Mouse (Mus musculus) liver, embryonic 11.5 days (tissue): Measurements from ENCODE around the gene Izumo1. TPM values are rescaled to one million over a fixed set of nuclear protein-coding genes. Genes with fewer than 3 reads are reported as not detected.

Experiments
- ATAC-seq: fragments of 200-750 bp; cut with Nextera tagmentation; replicated peaks from 2 replicates; pipeline ENCODE4 v1.8.0; 2017; ENCODE audit warnings: moderate number of reproducible peaks, mild to moderate bottlenecking, moderate TSS enrichment, moderate library complexity; ENCODE audit not compliant: low FRiP score
- DNase-seq: peaks from one replicate; pipeline ENCODE4 v3.0.0-alpha.2; 2017; ENCODE audit warnings: low spot score
- H3K27ac ChIP-seq: fragments of 300-500 bp; sonication (generic); 2 replicates; pipeline ENCODE4 v1.5.1; 2014; ENCODE audit warnings: mild to moderate bottlenecking, low read depth, low read length, control low read depth
- H3K27me3 ChIP-seq: fragments of 300-500 bp; sonication (generic); replicated peaks from 2 replicates; pipeline ENCODE4 v1.6.1; 2014; ENCODE audit warnings: low read length, mixed read lengths; ENCODE audit not compliant: control insufficient read depth, insufficient read depth
- H3K36me3 ChIP-seq: fragments of 300-500 bp; sonication (generic); 2 replicates; pipeline ENCODE4 v1.6.1; 2014; ENCODE audit warnings: mild to moderate bottlenecking, low read length, moderate library complexity, mixed read lengths; ENCODE audit not compliant: control insufficient read depth, insufficient read depth
- H3K4me1 ChIP-seq: fragments of 300-500 bp; sonication (generic); replicated peaks from 2 replicates; pipeline ENCODE4 v1.6.1; 2014; ENCODE audit warnings: low read length, mixed read lengths; ENCODE audit not compliant: control insufficient read depth, insufficient read depth
- H3K4me2 ChIP-seq: fragments of 300-500 bp; sonication (generic); 2 replicates; pipeline ENCODE4 v1.6.1; 2014; ENCODE audit warnings: mild to moderate bottlenecking, control low read depth, moderate library complexity
- H3K4me3 ChIP-seq: fragments of 300-500 bp; sonication (generic); 2 replicates; pipeline ENCODE4 v1.5.1; 2014; ENCODE audit warnings: low read depth, low read length, control low read depth
- H3K9ac ChIP-seq: fragments of 300-500 bp; sonication (generic); 2 replicates; pipeline ENCODE4 v1.6.1; 2014; ENCODE audit warnings: low read depth, low read length, control low read depth
- H3K9me3 ChIP-seq: fragments of 300-500 bp; sonication (generic); 2 replicates; pipeline ENCODE4 v1.6.1; 2016; ENCODE audit warnings: low read length, inconsistent platforms, mixed read lengths; ENCODE audit not compliant: control insufficient read depth
- WGBS: fragments of 180-500 bp; shearing (Covaris S2); extraction: QIAGEN DNeasy Blood & Tissue Kit; methylation state at CpG from one replicate; pipeline ENCODE4 v1.1.7; 2014; 5-methylcytosine and 5-hydroxymethylcytosine counted together
- polyA plus RNA-seq: library from polyadenylated mRNA; unstranded; fragments of >200 nt; fragmentation: Nextera tagmentation; extraction: Ambion mirVana; gene quantifications from 2 replicates; pipeline ENCODE4 v1.2.1, GENCODE M21; 2014

Izumo1 gene
- polyA plus RNA-seq, 1 experiment from 2014 or later: 0.22 TPM

GRCm38 (mm10) chr7:45637710-45638109 is 16.1 kb downstream of the Izumo1 start:
- peaks cover 4% of the 10 kb centered on the region; the same call in 1 of the 2 replicates for H3K4me1 ChIP-seq
- 88% methylated on average over 6 of the region's 6 CpGs for WGBS
- H3K27ac ChIP-seq: no peak overlapping the region
- no peak overlapping the region for H3K9ac ChIP-seq
- no peak for DNase-seq
- H3K4me3 ChIP-seq: no peak overlapping the region
- H3K27me3 ChIP-seq: no peaks in the 10 kb centered on the region; the same call in 1 of the 2 replicates
- no peak for ATAC-seq
- H3K36me3 ChIP-seq: peaks cover 6% of the 10 kb centered on the region; the same call in 1 of the 2 replicates
- no peaks in the 10 kb centered on the region for H3K9me3 ChIP-seq
- no peak overlapping the region for H3K4me2 ChIP-seq

- DNase-seq: peak; percentile 71
- no peaks in the 10 kb centered on the region; the same call in 1 of the 2 replicates for H3K27me3 ChIP-seq
- 0 out of 2 replicates have a peak overlapping the region, but pooled peaks have one; percentile 12 for H3K4me3 ChIP-seq
- peaks cover 6% of the 10 kb centered on the region; the same call in 1 of the 2 replicates for H3K36me3 ChIP-seq
- H3K4me2 ChIP-seq: peak overlapping the region; percentile 46
- H3K4me1 ChIP-seq: peaks cover 11% of the 10 kb centered on the region; the same call in 1 of the 2 replicates
- ATAC-seq: peak; percentile 71
- H3K9me3 ChIP-seq: no peaks in the 10 kb centered on the region
- H3K9ac ChIP-seq: no peak overlapping the region
- 48% methylated on average over 29 of the region's 29 CpGs for WGBS
- H3K27ac ChIP-seq: no peak overlapping the region
Observed at GRCm38 (mm10) chr7:45638623-45639401, 17.2 kb downstream of the Izumo1 start.

- H3K27me3 ChIP-seq: peaks cover 4% of the 10 kb centered on the region; the same call in 1 of the 2 replicates
- ATAC-seq: no peak
- H3K9ac ChIP-seq: no peak within 1 kb of the TSS
- H3K4me2 ChIP-seq: 0 out of 2 replicates have a peak within 1 kb of the TSS, but pooled peaks have one; percentile 12
- 48% methylated on average over 19 of the region's 19 CpGs for WGBS
- H3K36me3 ChIP-seq: peaks cover 6% of the 10 kb centered on the region; the same call in 1 of the 2 replicates
- no peaks in the 10 kb centered on the region for H3K9me3 ChIP-seq
- no peak for DNase-seq
- peaks cover 14% of the 10 kb centered on the region; the same call in 1 of the 2 replicates for H3K4me1 ChIP-seq
- no peak within 1 kb of the TSS for H3K4me3 ChIP-seq
- H3K27ac ChIP-seq: no peak within 1 kb of the TSS
Observed at GRCm38 (mm10) chr7:45639561-45640027, 18.0 kb downstream of the Izumo1 start, which contains the start of gene Mamstr. Gene Mamstr, plus strand, starts transcription at chr7:45639977.

GRCm38 (mm10) chr7:45640191-45640957 is 18.8 kb downstream of the Izumo1 start:
- Histone ChIP-seq H3K4me1 (peaks cover 14% of the 10 kb centered on the region; the same call in 1 of the 2 replicates), H3K4me2 (no peak overlapping the region), H3K27me3 (peaks cover 4% of the 10 kb centered on the region; the same call in 1 of the 2 replicates), H3K9ac (no peak overlapping the region), H3K4me3 (no peak overlapping the region), H3K27ac (no peak overlapping the region), H3K36me3 (peaks cover 6% of the 10 kb centered on the region; the same call in 1 of the 2 replicates), H3K9me3 (no peaks in the 10 kb centered on the region)
- DNase-seq: no peak
- no peak for ATAC-seq
- 77% methylated on average over 19 of the region's 19 CpGs for WGBS

- peaks cover 14% of the 10 kb centered on the region; the same call in 1 of the 2 replicates for H3K4me1 ChIP-seq
- H3K27ac ChIP-seq: no peak overlapping the region
- H3K36me3 ChIP-seq: peaks cover 3% of the 10 kb centered on the region; the same call in 1 of the 2 replicates
- ATAC-seq (no peak), DNase-seq (no peak)
- H3K9ac ChIP-seq: no peak overlapping the region
- no peaks in the 10 kb centered on the region for H3K9me3 ChIP-seq
- no peak overlapping the region for H3K4me3 ChIP-seq
- peak overlapping the region; percentile 5; the same call in 1 of the 2 replicates for H3K4me2 ChIP-seq
- WGBS: 64% methylated on average over 17 of the region's 17 CpGs
- peaks cover 4% of the 10 kb centered on the region; the same call in 1 of the 2 replicates for H3K27me3 ChIP-seq
Observed at GRCm38 (mm10) chr7:45641391-45642040, 19.9 kb downstream of the Izumo1 start.

GRCm38 (mm10) chr7:45642083-45642482 is 20.5 kb downstream of the Izumo1 start:
- Histone ChIP-seq H3K4me2 (no peak overlapping the region; the same call in 1 of the 2 replicates), H3K9ac (no peak overlapping the region), H3K27me3 (peaks cover 4% of the 10 kb centered on the region; the same call in 1 of the 2 replicates)

GRCm38 (mm10) chr7:45642503-45643255 is 21.1 kb downstream of the Izumo1 start:
- no peak for DNase-seq
- H3K27ac ChIP-seq: peak overlapping the region; percentile 53; the same call in 1 of the 2 replicates
- H3K4me1 ChIP-seq: peaks cover 14% of the 10 kb centered on the region; the same call in 1 of the 2 replicates
- no peaks in the 10 kb centered on the region for H3K36me3 ChIP-seq
- no peak for ATAC-seq
- peaks cover 4% of the 10 kb centered on the region; the same call in 1 of the 2 replicates for H3K27me3 ChIP-seq
- H3K9me3 ChIP-seq: no peaks in the 10 kb centered on the region
- H3K4me3 ChIP-seq: peak overlapping the region; percentile 52
- 49% methylated on average over 16 of the region's 16 CpGs for WGBS
- peak overlapping the region; percentile 64 for H3K9ac ChIP-seq
- H3K4me2 ChIP-seq: peak overlapping the region; percentile 84

More at GRCm38 (mm10) chr7:45642083-45642482, 20.5 kb downstream of the Izumo1 start:
- ATAC-seq: no peak
- Histone ChIP-seq H3K36me3 (no peaks in the 10 kb centered on the region), H3K9me3 (no peaks in the 10 kb centered on the region), H3K4me3 (no peak overlapping the region), H3K27ac (no peak overlapping the region), H3K4me1 (peaks cover 14% of the 10 kb centered on the region; the same call in 1 of the 2 replicates)
- no peak for DNase-seq
- WGBS: 75% methylated on average over 5 of the region's 5 CpGs
